Mouse (Mus musculus) forelimb bud, embryonic 11.5 days (tissue): ENCODE results near the gene Ell.

Experiments used
- DNase-seq: peaks from one replicate; pipeline ENCODE4 v3.0.0-alpha.2; 2012; ENCODE audit warnings: low read depth, low spot score

The Ell gene

DNA sequence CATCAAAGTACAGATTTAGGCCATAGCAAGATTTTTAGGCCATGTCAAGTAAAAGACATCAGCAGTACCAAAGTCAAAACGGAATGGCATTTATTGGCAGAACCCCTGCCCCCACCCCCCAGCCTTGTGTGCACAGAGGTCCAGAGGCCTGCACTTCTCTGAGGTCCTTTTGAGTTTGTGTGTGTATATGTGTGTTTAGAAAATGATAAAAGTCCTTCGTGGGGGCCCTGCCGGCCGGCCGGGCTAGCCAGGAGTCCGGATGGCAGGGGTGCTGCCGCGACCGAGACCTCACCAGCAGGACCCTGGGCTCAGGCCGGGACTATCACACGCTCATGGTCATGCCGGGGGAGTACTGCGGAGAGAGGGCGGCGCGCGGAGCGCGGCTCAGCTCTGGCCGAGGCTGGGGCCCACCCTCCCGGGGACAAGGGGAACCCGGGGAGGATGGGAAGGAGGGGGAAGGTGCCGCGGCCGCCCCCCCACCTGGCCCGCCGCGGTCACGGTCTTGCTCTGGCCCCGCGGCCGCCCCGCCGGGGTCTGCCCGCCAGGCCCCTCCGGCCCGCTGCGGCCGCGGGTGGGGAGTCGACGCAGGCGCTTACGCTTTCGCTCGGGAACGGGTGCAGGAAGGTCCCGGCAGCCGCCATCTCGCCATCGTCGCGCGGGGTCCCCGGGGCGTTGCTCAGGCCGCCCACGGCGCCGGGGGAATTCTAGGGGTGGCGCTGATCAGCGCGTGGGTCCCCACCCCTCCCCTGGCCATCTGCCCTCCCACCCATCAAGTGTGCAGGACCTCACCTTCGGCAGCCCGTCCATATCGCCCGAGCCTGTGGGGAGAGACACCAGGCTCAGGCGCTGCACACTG lies 58.4 kb downstream of the Ell start:
- no peak for DNase-seq

DNA sequence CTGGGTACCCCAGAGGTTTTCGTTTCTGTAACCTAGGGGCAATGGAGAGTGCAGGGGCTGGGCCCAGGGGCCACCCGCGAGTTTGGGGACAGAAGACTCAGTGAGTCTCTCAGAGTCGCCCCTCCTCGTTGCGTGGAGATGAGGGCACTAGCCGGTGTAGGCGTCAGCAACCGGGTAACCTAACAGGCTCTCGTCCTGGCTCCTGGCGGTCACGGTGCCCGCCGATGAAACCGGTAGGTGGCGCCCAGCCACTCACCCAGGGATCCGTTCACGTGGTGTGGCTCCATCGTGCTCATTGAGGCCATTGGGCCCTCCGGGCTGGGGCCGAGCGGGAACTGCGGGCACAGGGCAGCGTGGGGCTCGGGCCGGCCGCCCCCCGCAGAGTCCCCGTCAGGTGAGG lies 59.0 kb downstream of the Ell start:
- peak; percentile 67 for DNase-seq

DNA sequence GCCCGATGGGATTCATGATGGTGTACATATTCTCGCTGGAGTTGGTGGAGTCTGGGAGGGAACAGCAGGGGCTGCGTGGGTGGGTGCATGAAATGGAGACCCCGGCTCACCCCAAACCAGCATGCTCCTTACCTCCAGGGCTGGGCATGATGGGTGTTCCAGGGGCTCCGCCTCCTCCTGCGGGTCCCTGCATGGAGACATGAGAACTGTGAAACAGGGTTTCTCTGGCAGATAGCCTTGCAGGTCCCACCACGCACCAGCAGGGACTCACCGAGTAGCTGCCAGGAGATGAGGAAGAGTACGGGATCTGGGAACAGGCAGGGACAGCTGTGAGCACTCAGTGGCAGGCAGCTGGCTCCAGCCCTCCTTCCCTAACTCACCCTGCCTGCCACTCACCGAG lies 59.5 kb downstream of the Ell start:
- peak; percentile 71 for DNase-seq

DNA sequence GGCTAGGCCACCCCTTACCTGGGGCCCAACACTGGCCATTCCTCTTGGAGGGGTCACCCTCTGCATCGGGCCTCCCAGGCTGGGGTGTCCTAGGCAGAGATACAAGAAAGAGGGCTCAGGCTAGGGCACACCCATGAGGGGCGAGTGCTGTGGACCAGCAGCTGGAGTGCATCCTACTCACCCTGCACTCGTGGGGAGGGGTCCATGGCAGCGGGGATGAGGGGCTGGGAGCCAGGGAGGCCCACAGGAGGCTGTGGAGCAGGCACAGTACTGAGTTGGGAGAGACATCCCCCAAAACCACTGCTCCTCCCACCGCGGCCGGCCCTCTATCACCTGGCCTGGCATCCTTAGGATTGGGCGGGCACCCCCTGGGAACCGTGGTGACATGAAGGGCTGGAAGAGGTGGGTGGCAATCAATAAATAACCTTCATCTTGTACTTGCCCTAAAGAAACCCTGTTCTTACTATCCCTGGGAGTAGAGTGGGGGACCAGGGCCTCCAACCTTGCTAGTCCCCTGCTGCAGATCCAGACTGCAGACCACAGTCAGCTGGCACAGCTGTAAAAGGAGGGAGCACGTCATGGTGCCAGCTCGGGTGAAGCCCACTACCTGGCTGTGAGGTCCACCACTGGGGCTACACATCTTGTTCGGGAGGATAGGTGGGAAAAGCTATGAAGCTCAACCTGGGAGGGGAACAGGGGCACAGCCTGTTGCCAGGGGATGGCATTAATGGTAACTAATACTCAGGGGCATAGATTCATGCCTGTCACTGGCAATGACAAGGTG lies 60.4 kb downstream of the Ell start:
- no peak for DNase-seq

DNA sequence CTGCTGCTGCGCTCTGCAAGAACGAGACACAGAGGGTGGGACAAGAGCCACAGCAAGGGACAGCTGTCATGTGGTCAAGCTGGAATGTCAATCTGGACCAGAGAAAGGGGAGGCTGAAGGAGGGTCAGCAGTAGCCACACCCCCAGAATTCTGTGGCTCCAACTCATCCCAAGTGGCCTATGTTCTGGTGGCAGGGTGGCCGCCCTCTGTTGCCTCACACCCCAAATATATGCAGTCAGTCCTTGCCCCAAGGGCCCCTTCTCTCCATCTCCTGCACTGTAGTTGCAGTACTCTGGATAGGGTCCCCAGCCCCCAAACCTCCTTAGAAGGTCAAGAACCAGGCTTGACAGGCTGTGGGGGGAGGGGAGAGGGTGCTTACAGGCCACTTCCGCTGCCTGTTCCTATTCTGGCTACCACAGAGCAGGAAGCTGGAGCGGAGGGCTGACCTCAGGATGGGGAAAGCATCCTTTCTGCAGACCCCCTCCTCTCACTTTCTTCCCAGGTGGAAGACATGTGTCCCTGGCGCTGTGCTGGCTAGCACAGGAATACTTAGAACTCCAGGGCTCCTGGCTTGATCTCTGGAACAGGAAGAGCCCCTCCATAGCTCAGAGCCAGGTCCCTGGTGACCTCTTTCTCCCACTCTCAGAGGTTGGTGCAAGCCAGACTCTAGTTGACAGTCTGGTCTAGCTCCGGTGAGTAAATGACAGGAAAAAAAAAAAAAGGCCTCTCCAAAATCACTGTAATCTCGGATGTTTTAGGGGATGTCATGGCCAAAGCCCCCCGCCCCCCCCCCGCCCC lies 61.4 kb downstream of the Ell start:
- DNase-seq: no peak

DNA sequence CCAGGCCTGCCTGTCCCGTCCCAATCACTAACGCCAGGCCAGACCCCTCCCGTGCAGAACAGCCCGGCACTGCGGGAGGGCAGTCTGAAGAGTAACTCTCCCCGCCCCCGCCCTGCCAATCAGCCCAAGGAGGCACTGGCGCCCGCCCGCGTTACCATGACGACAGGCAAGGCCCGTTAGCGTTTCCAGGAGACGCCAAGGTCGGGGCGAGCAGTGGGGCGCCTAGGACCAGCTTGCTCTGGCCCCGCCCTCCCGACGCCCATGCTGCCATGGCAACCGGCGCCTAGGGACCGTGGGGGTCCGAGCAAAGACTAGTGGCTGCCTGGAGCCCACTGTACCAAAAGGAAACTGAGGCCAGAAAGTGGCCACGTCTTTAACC lies 62.0 kb downstream of the Ell start:
- peak; percentile 90 for DNase-seq

DNA sequence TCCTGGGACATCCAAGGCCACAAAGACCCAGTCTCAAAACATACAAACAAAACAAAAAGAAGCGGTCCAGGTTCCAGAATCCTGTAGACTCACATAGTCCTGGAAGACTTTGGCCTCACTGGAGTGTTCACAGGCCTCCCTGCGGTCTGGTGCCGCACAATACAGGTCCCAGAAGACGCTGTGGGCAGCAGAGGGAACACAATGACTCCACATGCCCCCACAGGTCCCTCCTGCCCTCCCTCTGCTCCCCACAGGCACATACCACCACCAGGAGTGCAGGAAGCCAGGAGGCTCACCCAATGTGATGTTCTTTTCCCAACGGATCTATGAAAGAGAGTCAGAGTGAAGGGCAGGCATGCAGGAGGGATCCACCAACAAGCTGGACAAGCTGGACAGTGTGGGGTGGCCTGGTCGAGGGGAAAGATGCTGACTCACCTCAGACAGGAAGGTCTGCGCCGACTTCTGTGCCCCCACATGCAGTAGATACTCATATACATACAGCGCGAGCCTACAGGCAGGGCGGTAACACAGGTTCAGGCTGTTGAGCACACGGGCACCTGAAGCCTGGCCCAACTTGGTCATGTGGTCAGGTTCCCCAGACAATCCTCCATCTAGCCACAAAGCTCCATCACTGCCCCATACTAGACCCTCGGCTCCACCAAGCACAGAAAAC lies 63.0 kb downstream of the Ell start:
- no peak for DNase-seq

DNA sequence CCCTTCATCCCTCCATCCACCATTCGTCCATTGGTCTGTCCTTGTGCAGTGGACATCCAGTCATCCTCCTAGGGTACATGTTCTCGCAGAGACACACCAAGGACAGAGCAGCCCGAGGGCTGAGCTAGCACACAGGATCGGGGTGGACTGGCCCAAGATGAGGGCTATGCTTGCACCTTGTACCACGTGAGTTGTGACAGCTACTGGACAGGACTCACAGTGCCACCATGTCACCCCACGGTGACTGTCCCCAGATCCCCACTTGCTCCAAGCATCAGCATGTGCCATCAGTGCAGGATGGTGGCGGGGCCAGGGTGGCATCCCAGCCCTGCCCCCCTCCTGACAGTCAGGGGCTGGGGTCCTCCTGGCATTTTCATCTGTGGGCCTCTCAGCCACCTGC lies 65.3 kb downstream of the Ell start:
- no peak for DNase-seq

DNA sequence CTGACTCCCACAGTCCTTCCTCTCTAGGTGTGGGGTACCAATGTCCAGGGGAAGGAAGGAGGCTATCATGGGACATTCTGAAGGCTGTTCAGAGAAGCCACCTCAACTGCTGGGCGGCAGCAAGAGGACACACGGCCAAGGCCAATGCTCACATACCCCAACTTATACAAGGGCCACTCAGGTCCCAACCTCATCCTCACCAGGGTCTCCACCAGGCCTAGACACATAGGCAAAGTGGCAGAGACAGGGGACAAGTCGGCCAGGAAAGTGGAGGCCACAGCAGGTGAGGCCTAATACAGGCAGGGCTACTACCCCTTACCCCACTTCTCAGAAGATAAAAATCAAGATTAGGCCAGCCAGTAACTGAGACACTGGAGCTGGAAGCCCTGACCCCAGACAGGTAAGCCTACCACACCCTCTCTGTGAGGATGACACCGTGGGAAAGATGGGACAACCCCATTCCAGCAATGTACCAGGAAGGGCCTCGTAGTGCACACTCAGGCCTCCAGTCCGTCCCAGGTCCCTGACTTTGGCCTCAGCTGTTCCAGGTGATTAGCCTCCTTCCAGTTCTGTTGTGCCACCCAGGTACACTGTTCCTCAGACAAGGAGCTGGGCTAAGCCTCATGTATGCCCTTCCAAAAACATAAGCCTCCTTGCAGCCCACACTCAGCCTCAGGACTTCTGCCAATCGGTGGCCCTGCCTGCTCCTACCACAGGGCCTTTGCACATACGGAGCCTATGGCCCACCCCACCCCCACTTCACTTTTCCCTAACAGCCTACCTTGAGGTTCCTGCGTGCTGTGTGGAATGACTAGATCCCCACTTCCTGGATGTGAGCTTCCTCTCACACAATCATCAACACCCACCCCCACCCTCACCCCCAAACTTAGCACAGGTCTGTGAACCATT lies 66.9 kb downstream of the Ell start:
- DNase-seq: no peak

DNA sequence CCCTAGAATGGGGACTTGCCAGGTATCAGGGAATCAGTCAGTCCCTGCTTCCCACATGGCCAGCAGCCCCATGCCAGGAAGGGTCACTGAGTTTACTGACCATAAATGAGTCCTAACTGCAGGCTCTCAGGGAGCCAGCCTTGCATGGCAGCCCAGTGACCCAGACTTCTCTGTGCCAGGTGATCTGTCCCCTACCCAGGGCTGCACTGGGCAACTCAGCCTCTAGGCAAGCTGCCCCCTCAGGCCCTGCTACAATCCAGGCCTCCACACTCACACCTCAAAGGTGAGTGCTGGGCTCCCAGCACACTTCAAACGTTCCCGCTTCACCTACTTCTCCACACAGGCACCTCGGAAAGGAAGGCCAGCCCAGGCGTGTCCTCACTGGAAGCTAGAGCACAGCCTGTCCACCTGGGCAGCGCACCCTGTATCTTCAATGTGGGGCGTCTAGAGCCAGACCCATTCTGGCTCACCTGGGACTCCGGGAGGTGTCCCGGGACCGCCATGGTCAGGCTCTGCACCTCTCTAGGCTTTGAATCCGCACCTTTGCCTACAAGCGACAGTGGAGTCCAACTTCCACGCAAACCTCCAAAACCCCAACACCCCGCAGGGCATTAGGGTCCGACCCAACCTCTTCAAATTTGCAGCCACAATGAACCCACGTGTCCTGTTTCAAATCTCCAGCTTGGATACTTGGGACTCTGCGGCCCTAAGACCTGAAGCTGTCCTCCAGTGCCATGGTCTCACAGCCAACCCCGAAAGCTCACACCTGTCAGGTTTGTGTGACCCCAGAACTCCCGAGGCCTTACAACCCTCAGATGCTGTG lies 67.7 kb downstream of the Ell start:
- no peak for DNase-seq

DNA sequence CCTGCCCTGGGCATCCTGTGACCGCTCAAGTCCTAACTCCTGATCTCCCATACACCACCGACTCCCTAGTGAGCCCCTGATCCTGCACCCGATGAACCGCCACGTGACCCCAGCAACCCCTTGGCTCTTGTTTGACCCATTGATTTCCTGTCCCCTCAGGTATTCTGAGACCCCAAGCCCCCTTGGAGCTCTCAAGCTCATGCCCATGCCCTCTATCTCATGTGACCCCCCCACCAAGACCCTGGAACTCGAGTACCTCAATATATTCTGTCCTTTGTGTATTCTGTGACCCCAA lies 68.3 kb downstream of the Ell start:
- DNase-seq: no peak

DNA sequence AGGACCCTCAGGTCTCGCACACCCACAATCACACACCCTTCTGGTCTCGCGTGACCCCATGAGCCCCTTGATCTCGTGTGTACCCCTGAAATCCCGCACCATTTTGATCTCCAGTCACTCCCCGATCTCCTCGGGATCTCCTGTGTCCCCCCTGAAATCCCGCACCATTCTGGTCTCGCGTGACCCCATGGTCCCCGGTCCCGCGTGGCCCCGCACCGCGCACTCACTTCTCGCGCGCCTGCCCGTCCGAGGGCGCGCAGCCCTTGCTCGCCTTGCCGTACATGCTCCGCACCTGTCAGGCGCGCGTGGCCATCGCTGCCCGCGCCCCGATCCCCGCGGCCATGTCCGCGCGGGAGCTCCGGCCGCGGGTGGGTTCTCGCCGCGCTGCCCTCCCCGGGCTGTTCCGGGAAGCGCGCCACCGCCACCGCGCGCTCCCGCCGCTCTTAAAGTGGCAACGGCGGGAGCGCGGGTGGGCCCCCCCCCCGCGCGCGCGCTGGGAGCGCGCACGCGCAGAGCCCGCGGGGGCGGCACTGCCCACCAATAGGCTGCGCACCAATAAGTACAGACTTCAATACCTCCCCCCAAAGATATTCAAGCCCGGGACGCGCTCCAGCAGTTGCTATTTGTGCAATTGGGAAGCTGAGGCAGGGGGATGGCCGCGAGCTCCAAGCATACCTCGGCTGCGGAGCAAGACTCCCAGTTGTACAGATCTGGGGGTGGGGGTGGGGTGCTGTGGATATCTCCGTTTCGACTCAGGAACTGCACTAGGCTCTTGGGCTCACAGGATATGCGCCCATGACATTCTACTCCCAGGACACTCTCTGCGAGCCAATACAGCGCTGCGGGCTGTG lies 68.9 kb downstream of the Ell start:
- peak; percentile 68 for DNase-seq

DNA sequence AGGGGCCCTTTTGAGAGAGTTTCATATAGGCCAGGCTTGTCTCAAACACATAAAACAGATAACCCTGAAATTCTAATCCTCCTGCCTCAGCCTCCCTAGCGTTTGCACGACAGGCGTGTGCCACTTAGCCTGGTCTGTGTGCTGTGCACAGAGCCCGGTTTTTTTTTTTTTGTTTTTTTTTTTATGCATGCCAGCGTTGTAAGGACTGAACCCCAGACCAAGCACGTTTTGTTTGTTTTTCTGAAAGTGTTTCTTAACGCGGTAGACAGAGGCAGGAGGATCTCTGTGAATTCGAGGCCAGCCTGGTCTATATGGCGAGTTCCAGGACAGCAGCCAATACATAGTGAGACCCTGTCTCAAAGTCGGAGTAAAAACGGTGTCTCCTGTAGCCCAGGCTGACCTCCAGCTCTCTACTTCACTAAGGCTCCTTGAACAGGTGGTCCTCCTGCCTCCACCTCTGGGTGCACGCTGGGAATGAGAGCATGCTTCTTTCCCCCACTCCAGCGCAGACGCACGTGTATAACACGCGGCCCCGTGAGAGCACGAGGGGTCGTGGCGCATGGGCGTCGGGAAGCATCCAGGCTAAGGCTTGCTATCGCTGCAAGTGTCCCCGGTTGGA lies 69.6 kb downstream of the Ell start, which contains the start of gene Ssbp4:
Gene Ssbp4 (minus strand): TSS at position 124 of the 619 bp plus-strand sequence.
- DNase-seq: no peak

DNA sequence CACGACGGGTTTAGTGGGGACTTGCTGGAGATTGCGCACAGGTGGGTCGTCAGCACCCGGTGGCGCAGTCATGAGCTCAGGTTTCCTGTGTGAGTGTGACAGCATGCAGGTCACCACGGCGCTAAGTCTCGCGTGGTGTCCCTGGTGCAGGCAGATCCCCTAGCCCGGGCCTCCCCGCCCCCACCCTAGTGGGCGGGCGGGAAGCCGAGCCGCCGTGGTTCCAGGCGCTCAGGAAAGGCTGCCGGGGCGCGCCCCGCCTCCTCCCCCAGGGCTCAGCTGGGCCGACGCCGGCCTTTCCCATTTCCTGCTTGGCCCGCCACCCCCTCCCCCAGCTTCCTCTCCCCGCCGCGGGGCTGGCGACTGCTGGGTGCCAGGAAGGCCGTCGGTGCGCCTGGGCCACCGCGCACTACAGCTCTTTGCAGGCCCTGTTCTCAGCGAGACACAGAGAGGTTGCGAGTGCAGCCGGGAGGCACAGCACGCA lies 70.2 kb downstream of the Ell start:
- DNase-seq: peak; percentile 92

DNA sequence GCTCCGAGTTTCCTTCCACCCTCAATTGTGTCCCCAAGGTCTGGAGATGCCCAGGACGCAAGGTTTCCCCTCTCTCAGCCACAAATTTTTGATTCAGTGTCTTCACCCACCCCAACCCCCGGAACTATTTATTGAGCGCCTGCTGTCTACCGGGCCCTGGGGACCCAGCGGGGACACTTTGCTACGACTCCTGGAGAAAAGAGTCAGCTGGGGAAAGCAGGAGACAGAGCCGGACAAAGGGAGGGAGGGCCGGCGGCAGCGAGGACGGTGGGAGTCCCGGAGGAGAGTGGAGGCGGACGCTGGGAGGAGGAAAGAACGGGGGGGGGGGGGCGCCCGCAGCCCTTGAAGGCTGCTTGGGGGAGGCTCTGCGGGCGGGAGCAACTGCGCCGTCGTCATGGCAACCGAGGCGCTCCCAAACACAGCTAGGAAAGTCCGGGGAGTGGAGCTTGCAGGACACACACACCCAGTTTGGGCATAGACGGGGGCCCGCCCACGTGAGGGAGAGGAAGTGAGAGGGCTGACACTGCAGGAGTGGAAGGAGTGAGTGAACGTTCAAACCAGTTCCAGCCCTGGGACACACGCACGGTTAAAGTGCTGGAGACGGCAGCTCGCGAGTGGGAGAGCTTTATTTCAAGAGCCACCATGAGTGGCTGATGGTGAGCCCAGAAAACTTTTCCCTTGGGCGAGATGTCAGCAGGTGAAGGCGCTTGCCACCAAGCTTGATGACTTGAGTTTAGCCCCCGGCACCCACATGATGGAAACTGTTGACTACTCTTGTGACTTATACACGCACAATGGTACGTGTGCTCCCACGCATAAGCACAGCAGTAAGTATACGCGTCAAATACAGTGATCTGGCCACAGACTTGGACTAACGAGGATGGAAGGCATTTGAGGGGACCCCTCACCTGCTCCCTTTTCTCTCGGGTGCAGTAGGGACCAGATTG lies 70.9 kb downstream of the Ell start:
- DNase-seq: peak; percentile 95

DNA sequence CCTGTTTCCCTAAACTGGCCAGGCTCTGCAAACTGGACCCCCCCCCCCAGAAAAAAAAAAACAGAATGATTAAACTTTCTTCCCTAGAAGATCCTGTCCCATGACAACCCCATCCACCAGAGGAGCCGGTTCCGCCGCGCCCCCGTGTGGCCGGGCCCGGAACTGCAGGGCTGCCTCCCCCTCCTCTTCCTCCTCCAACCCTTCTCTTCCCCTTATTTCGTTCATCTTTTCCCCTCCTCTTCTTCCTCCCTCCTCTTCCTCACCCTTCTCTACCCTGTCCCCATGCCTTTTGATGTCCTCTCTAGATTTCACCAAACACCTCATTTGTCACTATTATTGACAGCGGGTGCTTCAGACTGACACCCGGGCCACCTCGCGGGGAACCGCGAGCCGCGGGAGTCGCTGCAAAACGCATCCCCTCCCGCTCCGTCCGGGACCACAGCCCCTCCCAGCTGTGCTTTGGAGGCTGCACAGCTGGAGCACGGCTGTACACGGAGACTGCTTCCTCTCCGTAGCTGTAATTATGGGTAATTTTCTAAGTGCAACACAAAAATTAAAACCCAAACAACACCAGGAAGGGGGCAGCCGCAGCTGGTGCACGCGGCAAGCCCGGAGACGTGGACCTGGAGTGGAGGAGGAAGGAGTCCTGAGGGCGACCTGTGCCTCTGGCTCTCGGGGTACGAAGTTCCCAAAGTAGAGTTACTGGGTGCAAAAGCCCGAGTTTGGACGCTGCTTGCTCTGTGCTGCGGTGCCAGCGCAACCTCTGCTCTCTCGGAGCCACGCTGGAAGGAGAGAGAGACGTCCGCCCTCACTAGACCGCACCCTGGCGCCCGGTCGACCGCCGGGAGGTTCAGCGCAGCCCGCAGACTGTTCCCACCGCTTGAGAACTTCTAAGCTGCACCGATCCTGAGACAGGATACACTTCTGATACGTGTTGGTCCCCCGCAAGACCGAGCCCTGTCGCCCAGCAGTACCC lies 71.8 kb downstream of the Ell start:
- DNase-seq: no peak
